Mouse (Mus musculus) ovary, postnatal 36 days (tissue): ENCODE measurements around the gene Oas1a.
"Not testable (repeated sequence)": the region's sequence is repeated elsewhere in the genome, so short reads cannot be mapped to it uniquely, and the experiment has no call there.

Source experiments
- DNase-seq: peaks from one replicate; pipeline ENCODE4 v3.0.0; 2022; ENCODE audit warnings: low spot score, mixed read lengths

Oas1a gene

DNA sequence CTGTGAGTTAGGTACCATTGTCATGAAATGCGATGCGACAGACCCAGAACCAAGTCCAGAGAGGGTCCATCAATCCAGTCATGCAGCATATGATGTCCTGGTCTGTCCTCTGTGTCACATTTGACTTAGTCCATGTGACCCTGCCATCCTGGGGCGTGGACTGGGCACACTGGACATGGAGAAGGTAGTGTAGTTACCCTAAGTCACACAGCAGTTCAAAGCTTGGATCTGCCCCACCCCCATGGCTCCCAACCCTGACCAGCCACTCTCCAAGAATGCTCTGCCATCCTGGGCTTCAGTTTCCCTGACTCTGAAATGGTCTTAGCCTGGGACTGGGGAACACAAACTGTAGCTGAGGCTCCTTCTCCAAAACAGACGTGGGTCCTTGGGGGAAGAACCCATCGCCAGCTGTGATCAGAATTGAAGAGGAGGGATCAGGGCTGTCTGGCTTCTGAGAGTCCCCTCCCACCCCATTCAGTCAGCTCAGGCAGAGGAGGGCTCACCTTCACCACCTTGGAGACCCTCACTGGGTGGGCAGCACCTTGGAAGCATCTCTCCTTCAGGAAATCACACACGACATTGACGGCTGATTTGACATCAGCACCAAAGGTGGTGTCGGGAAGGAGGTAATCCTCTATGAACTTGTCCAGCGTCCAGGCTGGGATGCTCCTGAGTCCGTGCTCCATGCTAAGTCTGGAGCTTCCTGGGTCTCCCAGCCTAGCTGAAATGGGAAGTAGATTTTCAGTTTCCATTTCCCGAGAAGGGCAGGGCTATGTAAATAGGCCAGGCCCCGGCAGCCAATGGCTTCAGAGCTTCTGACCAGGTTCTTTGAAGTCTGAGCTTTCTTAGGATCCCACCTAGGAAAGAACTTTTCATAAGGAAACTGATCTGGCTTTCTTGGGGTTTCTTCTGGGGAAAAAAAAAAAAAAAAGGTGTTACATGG, at the start of gene Oas1a:
Oas1a (minus strand) TSS at position 731 of the 943 bp plus-strand sequence.
- not testable (repeated sequence) for DNase-seq

DNA sequence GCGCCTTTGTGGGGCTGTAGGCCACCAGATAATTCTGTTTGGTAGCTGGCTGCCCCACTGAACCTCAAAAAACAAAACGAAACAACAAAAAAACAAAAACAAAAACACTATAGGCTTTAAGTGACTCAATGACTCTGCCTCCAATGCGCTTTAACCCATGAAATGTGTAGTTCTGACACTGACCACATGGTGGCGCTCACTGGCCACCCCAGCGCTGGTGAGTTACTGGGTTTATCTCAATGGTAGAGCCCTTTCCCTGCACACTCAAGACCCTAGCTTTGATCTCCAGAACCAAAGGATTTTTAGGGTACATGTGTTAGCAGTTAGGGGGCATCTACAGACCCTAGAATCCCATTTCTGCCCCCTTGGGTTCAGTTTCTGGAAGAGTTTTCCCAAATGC, 46.7 kb upstream of the Oas1a start:
- DNase-seq: no peak

DNA sequence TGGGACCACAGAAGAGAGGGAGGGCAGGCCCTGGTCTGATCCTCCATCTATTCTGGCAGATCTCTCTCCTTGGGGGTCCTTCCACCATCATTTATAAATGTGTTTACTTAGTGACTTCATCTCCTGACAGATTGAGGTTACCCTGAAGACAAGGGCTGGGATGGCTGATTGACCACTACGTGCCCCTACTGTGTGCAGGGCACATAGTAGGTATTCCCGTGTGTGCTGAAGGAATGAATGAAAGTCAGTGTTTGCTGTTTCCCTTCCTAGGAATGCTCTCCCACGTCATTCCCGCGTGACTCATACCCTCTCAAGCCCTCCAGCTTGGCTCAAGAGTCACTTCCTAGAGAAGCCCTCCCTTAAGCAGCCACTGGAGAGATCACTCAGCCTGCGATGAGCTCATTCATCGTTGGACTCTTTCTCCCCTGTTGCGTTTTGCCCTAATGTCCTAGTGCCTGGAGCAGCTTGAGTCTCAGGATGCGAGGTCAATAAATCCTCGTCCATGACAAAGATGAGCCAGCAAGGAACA, 45.0 kb upstream of the Oas1a start:
- DNase-seq: no peak

DNA sequence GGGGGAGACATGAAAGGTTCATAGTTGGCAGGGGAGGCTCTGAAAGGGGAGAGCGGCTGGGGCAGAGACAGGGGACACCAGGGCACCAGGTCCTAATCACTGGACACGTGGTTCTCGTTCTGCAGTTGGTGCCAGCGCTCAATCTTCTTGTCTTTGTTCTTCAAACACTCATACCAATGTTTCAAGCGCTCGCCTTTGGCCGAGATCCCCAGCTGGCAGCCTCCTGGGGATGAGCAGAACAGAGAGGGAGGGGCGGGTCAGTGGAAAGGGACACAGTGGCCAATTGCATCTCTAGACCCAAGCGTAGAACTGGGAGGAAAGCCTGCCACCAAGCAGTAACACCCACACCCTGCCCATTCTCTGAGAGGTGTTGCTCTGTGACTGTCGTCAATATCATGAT, 34.8 kb upstream of the Oas1a start:
- no peak for DNase-seq

DNA sequence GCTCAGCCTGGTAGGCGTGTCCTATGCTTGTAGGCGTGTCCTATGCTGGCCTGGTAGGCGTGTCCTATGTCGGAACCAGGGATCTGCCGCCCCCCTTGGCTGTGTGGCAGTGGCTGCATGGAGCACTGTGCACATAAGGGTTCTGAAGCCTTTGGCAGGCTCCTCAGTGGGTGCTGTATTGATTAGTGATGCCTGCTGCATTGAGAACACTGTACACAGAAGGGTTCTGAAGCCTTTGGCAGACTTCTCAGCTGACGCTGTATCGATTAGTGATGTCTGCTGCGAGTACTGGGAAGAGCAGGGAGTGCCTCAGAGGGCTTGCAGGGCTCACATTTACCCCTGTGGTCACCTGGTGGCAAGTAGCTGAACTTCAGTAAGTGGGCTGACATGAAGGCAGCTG, 31.3 kb upstream of the Oas1a start:
- DNase-seq: no peak

DNA sequence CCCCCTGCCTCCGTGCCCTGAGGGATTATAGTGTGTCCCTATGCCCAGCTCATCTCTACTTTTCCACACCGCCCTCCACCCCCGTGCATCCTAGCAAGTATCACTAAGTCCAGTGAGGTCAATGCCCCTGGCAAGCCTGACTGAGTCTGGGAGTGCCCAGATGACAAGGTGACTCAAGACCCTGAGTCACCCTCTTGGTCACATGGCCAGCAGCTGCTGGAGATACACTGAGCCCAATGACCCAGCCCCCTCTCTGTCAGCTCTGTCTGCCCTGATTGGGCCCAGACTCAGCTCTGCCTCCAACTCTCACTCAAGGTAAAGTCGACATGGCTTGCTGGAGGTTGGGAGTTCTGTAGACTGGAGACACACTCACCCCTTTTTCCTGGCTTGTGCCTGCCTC, 30.5 kb upstream of the Oas1a start:
- DNase-seq: no peak

DNA sequence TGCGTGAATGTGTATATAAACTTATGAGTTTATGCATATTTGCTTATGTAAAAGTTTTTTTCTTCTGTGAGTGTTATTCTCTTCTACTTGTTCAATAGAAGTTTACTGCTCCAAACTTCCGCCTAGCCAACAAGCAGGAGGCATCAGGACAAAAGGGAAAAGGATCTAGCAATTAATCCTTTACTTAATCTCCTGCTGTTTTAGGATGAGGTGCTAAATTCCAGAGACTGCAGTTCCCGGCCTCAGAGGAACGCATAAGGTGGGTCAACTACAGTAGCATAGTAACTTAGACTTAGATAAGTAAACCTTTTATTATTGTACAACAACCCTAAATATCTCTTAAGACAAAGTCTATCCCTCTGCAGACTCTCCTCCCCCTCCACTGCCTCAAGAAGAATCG, 26.6 kb upstream of the Oas1a start:
- DNase-seq: no peak

DNA sequence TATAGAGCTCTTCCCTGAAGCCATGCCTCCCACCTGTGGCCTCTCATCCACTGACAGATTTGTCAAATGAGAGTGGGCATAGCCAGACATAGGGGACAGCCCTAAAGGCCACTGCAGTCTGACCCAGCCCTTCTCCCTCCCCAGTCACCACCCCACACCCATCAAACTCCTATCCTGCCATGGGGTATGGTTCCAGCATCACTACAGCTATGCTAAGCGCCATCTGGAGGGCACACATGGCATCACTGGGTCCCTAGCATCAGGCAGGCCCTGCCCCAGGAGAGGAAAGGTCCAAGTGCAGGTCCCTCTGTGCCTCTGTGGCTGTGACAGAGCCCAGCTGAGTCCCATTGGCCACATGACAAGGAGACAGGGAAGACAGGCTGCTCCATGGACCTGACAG, 19.7 kb upstream of the Oas1a start:
- DNase-seq: no peak

DNA sequence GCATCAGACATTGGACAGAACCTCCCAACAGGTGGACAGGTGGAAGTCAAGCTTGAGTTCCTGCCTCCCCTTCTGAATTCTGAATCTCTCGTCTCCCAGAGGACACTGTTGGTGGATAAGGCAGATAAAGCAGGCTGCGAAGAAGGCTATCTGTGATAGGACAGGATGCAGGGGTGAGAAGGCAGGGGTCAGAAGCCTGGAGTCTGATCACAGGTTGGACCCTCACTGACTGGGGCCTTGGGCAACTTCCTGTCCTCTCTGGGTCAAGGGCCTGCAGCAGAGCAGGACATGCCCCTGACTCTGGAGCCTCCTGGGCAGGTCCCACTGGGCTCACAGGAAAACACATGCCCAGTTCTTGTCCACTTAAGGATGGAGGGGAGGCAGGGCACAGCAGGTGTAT, 19.0 kb upstream of the Oas1a start:
- DNase-seq: not testable (repeated sequence)

DNA sequence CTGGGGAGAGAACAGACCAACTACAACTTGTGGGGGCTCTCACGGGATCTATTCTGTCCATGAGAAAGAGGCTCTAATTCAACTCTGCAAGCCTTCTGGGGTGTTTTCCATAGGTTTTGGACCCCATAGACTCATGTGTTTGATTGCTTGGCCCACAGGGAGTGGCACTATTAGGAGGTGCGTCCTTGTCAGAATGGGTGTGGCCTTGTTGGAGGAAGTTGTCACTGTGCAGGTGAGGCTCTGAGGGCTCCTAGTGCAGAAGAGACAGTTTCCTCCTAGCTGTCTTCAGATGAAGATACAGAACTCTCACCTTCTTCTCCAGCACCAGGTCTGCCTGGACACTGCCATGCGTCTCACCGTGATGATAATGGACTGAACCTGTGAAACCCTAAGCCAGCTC, 17.2 kb upstream of the Oas1a start:
- not testable (repeated sequence) for DNase-seq

DNA sequence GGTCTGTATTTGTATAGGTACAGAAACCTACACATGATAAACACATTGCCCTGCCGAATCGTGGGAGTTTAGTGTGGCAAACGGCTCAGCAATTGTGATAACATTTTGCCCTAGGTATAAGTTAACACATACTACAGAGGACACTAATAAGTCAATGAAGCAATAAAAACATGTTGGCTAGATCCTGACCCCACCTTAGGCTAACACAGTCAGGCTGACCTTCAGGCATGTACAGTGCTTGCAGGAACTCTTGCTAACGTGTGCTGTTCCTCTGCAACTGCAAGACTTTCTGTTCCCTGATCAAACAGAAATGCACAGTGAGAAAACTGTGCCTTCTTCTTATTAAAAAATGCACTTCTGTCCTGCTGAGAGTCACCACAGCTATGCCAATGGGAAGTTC, 16.6 kb upstream of the Oas1a start:
- DNase-seq: no peak

DNA sequence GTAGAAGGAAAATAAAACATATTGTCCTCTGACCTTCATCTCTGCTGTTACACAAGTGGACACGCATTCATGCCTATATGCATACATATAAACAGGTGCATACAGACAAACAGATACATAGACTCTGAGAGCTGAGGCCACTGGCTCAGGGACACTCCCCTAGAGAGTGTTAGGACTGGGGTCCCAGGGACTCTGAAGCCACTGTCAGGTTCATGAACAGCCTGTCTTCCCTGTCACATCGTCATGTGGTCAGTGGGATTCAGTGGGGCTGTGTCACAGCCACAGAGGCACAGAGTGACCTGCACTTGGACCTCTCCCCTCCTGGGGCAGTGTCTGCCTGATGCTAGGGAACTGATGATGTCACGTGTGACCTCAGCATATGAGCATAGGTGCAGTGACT, 13.0 kb upstream of the Oas1a start:
- DNase-seq: no peak

DNA sequence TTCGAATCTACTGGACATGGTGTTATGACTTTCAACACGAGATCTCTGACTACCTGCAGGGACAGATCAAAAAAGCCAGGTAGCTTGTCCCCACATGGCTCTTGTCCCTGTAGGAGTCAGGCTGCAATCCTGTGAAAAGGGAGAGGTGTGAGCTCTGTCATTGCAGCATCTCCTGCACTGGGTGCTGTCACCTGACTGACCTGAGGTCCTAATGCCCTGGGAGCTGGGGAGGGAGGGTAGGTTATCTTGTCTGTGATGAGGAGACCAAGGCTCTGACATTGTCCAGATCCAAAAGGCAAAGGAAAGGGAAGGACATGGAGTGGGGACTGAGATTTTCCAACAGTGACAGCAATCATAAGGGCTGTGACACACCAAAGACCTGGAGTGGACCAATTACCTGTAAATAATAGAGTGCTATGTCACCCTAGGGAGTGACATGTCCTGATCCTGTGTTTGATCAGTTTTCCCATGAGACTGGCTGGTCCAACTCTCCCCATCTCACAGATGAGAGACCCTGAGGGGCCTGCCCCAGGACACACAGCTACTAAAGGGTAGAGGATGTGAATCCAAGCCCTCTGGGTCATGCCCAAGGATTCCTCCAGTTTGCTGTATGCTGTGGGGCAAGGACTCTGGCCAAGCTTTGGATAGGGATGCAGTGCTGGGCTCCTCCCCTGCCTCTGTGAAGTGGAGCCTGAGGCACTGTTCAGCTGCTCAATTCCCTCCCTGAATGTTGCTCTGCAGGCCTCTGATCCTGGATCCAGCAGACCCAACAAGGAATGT, 12.0 kb upstream of the Oas1a start:
- DNase-seq: not testable (repeated sequence)

DNA sequence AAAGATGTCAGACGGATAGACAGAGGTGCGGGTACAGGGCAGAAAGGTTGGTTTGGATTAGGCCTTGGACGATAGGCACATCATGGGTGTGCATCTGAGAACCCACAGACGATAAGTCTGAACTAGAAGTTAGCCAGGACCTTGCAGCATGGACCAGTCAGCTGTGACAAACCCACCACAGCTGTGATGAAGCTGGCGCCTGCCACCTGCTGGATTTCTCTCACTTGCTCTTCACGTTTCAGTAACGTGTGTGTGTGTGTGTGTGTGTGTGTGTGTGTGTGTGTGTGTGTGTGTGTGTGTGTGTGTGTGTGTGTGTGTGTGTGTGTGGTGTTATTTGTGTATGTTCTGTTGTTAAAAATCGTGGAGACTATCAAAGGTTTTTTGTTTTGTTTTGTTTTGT, 6.9 kb upstream of the Oas1a start, which contains the start of gene Oas1d:
Oas1d (plus strand) TSS at position 333 of the 400 bp plus-strand sequence.
- not testable (repeated sequence) for DNase-seq

DNA sequence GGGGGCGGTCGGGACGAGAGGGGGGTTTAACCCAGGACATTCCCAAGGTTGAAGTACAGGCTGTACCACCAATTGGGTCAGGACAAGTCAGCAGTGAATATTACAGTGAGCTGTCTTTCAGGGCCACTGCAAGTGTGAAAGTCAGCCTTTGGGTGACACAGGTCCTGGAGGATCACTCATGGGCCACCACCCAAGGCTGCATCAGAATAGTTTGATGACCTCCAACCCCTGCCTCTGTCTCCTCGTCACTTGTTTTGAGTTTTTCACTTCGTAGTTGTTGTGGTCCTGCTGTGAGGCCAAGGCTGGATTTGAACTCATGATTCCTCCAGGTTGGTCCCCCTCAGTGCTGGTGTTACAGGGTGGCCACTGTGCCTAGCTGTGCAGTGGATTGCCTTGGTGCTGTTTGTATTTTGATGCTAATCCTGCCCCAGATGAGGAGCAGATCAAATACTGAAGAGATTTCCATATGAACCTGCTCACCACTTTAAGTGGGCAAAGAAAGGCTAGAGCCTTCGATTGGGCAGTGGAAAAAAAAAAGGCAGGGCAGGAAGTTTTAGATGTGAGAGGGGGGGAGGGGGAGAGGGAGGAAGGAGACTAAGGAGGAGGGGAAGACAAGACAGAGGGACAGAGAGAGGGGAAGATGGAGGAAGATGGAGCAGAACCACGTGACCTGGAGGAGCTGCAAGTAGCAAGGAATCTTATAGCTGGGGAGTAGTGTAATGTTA, 1.0 kb upstream of the Oas1a start:
- no peak for DNase-seq

DNA sequence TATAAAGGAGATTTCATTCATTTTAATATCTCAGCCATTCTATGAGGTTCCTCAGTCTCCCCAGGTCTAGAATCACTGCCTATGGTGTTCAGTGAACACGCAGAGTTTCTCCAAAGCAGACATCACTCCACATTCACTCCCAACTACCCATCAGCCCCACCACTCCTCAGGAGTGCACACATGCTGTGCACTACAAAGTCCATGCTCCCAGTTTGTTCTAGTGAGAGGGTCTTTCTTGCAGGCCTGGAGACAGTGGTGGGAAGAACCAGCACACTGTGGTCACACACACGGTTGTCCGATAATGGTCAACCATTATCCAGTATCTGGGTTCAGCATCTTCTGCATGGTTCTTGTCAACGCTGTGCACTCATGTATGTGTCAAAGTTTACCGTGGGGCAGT, 5.3 kb downstream of the Oas1a start:
- DNase-seq: no peak

DNA sequence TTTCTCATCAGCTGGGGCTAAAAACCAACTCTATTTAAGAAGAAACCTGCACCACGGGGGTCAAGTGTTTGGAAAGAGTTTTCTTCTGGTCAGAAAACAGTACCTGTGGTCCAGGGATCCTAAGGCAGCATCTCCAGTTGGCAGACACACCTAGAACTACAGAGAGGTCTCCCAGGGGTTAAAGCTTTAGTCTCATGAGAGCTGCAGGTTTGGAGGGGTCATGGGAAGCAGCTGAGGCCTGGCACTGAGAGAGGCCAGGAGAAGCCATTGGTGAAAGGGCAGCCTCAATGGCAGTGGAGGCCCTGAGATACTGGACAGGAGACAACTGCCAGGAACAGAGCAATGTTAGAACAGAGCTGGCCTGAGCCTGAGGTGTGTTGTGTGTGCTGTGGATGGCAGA, 6.7 kb downstream of the Oas1a start:
- DNase-seq: no peak

DNA sequence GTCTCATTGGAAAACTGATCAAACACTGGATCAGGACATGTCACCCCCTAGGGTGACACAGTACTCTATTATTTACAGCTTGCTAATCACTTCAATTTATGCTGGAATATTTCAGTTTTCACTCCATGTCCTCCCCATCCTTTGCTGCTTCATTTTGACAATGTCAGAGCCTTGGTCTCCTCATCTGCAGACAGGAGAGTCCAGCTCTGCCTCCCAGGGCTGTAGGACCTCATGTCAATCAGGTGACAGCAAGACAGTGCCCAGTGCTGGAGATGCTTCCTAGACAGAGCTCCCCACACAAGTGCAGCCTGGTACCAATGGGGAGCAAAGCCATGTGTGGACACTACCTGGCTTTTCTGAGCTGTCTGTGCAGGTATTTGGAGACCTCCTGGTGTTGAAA, 8.6 kb downstream of the Oas1a start:
- DNase-seq: no peak

DNA sequence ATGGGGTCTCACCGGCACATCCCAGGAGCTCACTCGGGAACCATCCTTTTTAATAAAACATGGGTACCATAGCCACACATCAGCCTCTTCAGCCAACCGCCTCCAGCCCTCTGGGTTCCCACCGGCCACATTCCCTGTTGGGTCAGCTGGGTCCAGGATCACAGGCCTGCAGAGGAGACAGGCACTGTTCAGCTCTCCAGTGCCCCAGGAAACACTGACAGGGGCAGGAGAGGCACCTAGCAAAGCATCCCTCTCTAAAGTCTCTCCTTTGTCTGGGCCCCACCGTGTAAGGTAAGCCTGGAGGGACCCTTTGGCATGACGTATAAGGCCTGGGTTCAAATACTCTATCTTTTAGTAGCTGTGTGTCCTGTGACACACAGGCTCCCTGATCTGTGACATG, 9.0 kb downstream of the Oas1a start:
- DNase-seq: no peak

DNA sequence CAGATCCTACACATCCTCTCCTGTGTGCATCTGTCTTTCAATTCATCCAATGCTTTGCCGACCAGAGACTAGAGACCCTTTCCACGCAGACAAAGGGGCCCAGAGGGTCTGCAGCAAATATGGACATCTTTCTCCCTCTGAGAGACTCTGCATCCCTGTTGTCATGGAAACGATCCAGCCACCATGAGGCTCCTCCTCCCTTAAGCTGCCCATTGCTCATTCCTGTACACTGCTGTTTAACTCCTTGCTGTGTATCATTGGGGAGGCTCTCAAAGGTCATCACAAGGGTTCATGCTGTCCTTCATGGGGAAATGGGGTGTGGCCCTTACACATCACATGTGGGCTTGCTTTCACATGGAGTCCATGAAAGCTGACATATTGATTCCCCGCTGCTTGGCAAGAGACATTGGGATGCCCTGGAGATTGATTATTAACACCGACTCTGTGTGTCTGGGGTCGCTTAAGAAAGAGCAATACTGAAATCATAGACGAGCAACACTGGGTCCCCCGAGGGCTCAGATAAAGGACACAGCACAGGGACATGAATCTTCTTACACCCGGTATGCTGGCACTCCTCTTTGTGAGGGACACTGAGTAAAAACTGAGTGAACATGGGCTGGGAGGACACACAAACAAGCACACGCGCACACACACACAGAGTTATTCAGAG, 12.0 kb downstream of the Oas1a start:
- DNase-seq: no peak

DNA sequence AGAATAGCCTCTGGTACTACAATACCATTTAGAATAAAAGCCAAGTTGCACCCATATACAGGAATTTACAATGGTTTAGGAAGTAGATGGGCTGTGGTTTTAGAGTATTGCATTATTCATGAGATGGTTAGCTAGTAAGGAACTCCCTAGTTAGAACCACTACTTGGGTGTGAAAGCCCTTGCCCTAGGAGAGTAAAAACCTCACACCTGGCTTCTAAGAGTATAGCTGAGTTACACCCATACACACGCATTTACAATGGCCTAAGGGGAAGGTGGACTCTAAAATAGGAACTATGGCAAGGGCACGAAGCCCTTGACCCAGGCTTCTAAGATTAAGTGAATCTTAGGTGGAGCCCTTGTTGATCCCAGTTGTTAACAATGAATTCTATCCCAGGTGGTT, 12.6 kb downstream of the Oas1a start:
- DNase-seq: not testable (repeated sequence)

DNA sequence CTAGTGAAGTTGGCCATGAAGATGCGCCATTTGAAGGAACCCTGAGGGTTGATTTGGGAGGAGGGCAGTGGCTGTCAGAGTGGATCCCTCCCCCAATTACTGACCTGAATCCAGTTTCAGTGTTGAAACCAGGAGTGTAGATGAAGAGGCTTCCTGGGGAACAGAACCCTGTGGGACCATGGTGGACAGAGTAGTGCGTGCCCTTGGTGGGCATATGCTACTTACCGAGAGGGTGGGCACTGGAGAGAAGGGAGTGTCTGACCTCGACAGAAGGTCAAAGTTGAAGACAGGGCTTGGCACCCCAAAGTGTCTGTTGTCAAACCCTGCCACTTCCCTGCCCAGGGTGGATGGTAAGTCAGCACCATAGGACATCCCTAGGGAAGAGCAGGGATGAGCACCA, 13.5 kb downstream of the Oas1a start:
- not testable (repeated sequence) for DNase-seq
